Mouse (Mus musculus): ENCODE data around the gene Mks1. TPM values are rescaled to one million over a fixed set of nuclear protein-coding genes. Genes with fewer than 3 reads are reported as not detected.
A peak's percentile ranks its signal among the peaks of the same experiment; 100 is the strongest.

Gene Mks1
- total and polyA plus RNA-seq, 2 experiments from 2014 or later: 10.5 to 16.0 TPM

DNA sequence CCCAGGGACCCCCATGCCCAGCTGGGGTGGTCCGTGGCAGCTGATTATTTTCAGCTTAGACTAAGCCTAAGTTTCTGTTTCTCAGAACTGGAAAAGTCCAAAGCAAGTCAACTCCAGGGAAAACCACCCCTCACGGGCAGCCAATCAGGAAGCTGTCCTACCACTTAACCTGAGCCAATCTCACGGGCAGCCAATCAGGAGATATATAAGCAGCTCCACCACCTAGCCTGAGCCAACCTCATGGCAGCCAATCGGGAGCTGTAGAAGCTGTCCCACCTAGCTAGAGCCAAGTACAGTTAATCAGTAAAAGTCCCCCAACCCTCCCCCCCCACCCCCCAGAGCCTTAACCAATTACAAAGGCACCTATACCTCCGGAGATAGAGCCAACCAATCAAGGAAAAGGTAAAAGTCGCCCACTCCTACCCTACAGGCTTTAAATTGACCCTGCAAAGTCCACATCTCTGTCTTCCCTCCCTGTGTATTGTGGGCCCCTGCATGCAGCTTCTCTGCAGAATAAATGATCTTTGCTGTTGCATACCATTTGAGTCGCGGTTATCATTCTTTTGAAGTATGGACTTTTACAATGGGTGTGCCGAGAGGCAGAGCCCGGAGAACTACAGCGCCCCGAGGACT lies 5.9 kb upstream of the Mks1 start:
- no peak for TF ChIP-seq CTCF (IDR thresholded peaks at IDR 0.05)
- no peak for DNase-seq (ENCODE audit: low spot score)
- no peak overlapping the region for H3K4me3 ChIP-seq (ENCODE audit: low read depth, low read length)
- no peak overlapping the region for H3K9ac ChIP-seq (replicated peaks; ENCODE audit: low read length, poor library complexity, severe bottlenecking)
- ATAC-seq (ENCODE audit: low FRiP score): no peak
- no peaks in the 10 kb centered on the region for H3K4me1 ChIP-seq (ENCODE audit: insufficient read depth, low read length)
- WGBS: 78% methylated on average over 12 of the region's 12 CpGs
- no peaks in the 10 kb centered on the region for H3K27me3 ChIP-seq (ENCODE audit: insufficient read depth, low read length)
- no peaks in the 10 kb centered on the region for H3K9me3 ChIP-seq (ENCODE audit: low read length)
- no peak overlapping the region for H3K27ac ChIP-seq (ENCODE audit: low read depth, low read length)
- H3K36me3 ChIP-seq (ENCODE audit: insufficient read depth, low read length): no peaks in the 10 kb centered on the region
- H3K4me2 ChIP-seq (ENCODE audit: low read depth, low read length, poor library complexity, severe bottlenecking): no peak overlapping the region

DNA sequence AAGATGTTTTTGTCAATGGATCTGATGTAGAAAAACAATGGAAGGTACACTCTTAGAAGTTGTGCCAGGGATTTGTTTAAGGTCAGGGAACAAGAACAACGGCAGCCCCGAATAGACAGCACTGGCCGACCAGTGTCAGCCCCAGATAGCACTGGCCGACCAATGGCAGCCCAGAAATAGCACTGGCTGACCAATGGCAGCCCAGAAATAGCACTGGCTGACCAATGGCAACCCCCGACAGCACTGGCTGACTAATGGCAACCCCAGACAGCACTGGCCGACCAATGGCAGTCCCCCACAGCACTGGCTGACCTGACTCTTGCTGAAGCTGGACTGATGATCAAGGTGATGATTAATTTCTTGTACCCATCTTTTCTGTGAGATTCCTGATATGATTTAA lies 5.1 kb upstream of the Mks1 start:
- H3K9ac ChIP-seq (replicated peaks; ENCODE audit: low read length, poor library complexity, severe bottlenecking): no peak overlapping the region
- no peak overlapping the region for H3K4me2 ChIP-seq (ENCODE audit: low read depth, low read length, poor library complexity, severe bottlenecking)
- no peaks in the 10 kb centered on the region for H3K27me3 ChIP-seq (ENCODE audit: insufficient read depth, low read length)
- H3K9me3 ChIP-seq (ENCODE audit: low read length): no peaks in the 10 kb centered on the region
- no peak for TF ChIP-seq CTCF (IDR thresholded peaks at IDR 0.05)
- H3K4me3 ChIP-seq (ENCODE audit: low read depth, low read length): no peak overlapping the region
- DNase-seq (ENCODE audit: low spot score) (no peak), ATAC-seq (ENCODE audit: low FRiP score) (no peak)
- no peaks in the 10 kb centered on the region for H3K36me3 ChIP-seq (ENCODE audit: insufficient read depth, low read length)
- H3K4me1 ChIP-seq (ENCODE audit: insufficient read depth, low read length): no peaks in the 10 kb centered on the region
- 66% methylated on average over 6 of the region's 6 CpGs for WGBS
- no peak overlapping the region for H3K27ac ChIP-seq (ENCODE audit: low read depth, low read length)

GRCm38 (mm10) chr11:87853597-87853954 lies 561 bp downstream of the Mks1 start:
- peak overlapping the region; percentile 76 for H3K4me2 ChIP-seq (ENCODE audit: low read depth, low read length, poor library complexity, severe bottlenecking)
- H3K36me3 ChIP-seq (ENCODE audit: insufficient read depth, low read length): peaks cover 11% of the 10 kb centered on the region; the same call in 1 of the 2 replicates
- peak overlapping the region; percentile 57 for H3K4me3 ChIP-seq (ENCODE audit: low read depth, low read length)
- TF ChIP-seq CTCF (IDR thresholded peaks at IDR 0.05): no peak
- peak overlapping the region; percentile 60 for H3K9ac ChIP-seq (replicated peaks; ENCODE audit: low read length, poor library complexity, severe bottlenecking)
- ATAC-seq (ENCODE audit: low FRiP score) (peak; percentile 49; the same call in 1 of the 2 replicates), DNase-seq (ENCODE audit: low spot score) (no peak)
- no peaks in the 10 kb centered on the region for H3K9me3 ChIP-seq (ENCODE audit: low read length)
- H3K27ac ChIP-seq (ENCODE audit: low read depth, low read length): peak overlapping the region; percentile 82
- H3K4me1 ChIP-seq (ENCODE audit: insufficient read depth, low read length): peaks cover 5% of the 10 kb centered on the region; the same call in 1 of the 2 replicates
- 28% methylated on average over 8 of the region's 8 CpGs for WGBS
- H3K27me3 ChIP-seq (ENCODE audit: insufficient read depth, low read length): no peaks in the 10 kb centered on the region

DNA sequence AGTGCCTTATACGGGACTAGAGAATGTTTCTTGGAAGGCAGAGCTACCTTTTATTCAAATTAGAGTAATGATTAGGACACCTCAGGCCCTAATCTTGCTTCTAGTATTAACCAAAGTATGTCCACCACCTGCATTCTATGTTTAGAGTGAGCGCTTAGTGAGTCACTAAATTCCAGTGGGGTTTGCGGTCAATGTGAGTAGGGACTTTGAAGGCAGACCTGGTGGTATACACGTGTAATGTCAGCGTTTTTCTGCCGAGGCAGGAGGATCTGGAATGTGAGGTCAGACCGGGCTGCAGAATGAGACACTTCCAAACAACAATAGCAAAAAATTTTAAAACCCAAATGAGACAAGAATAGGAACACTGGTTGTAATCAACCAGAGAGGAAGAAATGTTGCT lies 1.5 kb downstream of the Mks1 start:
- H3K4me1 ChIP-seq (ENCODE audit: insufficient read depth, low read length): peaks cover 5% of the 10 kb centered on the region; the same call in 1 of the 2 replicates
- H3K9me3 ChIP-seq (ENCODE audit: low read length): no peaks in the 10 kb centered on the region
- ATAC-seq (ENCODE audit: low FRiP score) (no peak), DNase-seq (ENCODE audit: low spot score) (no peak)
- H3K9ac ChIP-seq (replicated peaks; ENCODE audit: low read length, poor library complexity, severe bottlenecking): no peak overlapping the region
- WGBS: 93% methylated on average over 7 of the region's 7 CpGs
- peaks cover 11% of the 10 kb centered on the region; the same call in 1 of the 2 replicates for H3K36me3 ChIP-seq (ENCODE audit: insufficient read depth, low read length)
- TF ChIP-seq CTCF (IDR thresholded peaks at IDR 0.05): no peak
- no peak overlapping the region for H3K27ac ChIP-seq (ENCODE audit: low read depth, low read length)
- no peaks in the 10 kb centered on the region for H3K27me3 ChIP-seq (ENCODE audit: insufficient read depth, low read length)
- H3K4me3 ChIP-seq (ENCODE audit: low read depth, low read length): no peak overlapping the region
- no peak overlapping the region for H3K4me2 ChIP-seq (ENCODE audit: low read depth, low read length, poor library complexity, severe bottlenecking)

DNA sequence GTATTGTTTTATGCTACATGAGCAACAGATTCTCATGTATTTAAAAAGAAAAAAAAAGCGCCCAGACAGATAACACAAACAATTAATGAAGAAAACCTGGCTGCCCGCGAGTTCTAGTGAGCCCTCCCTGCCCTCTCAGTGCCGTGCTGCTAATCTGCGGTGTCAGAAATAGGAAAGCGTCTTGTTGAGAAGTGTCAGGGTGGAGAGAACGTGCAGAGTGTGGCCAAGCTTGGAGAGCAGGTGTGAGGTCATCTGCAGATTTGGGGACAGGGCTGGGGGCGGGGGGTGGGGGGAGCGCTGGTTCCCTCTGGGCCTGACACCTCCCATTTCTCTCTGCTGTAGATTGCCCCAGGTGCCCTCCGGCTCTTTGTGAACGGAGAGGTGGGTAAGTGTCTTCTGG lies 6.3 kb downstream of the Mks1 start:
- H3K27ac ChIP-seq (ENCODE audit: low read depth, low read length): no peak overlapping the region
- H3K4me2 ChIP-seq (ENCODE audit: low read depth, low read length, poor library complexity, severe bottlenecking): no peak overlapping the region
- no peaks in the 10 kb centered on the region for H3K27me3 ChIP-seq (ENCODE audit: insufficient read depth, low read length)
- peaks cover 23% of the 10 kb centered on the region for H3K36me3 ChIP-seq (ENCODE audit: insufficient read depth, low read length)
- WGBS: 93% methylated on average over 11 of the region's 11 CpGs
- no peak overlapping the region for H3K9ac ChIP-seq (replicated peaks; ENCODE audit: low read length, poor library complexity, severe bottlenecking)
- ATAC-seq (ENCODE audit: low FRiP score) (no peak), DNase-seq (ENCODE audit: low spot score) (no peak)
- no peaks in the 10 kb centered on the region for H3K4me1 ChIP-seq (ENCODE audit: insufficient read depth, low read length)
- no peak overlapping the region for H3K4me3 ChIP-seq (ENCODE audit: low read depth, low read length)
- no peaks in the 10 kb centered on the region for H3K9me3 ChIP-seq (ENCODE audit: low read length)
- no peak for TF ChIP-seq CTCF (IDR thresholded peaks at IDR 0.05)

DNA sequence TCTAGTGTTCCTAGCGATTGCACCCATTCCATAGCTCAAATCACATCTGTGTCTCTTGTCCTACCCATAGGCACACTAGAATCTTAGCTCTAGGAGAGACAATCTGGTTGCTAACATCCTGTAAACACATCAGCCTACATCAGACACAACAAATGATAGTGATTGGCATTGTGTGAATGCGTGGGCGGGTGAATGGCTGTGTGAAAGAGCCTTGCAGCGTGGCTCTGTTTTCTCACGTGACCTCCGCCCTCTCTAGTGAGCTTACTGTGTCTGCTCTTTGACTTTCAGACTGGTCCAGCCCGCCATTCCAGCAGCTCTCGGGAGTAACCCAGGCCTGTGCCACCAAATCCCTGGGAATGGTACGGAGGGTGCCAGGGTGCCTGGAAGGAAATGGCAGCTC lies 7.4 kb downstream of the Mks1 start:
- DNase-seq (ENCODE audit: low spot score) (no peak), ATAC-seq (ENCODE audit: low FRiP score) (no peak)
- Histone ChIP-seq H3K4me2 (ENCODE audit: low read depth, low read length, poor library complexity, severe bottlenecking) (no peak overlapping the region), H3K27me3 (ENCODE audit: insufficient read depth, low read length) (no peaks in the 10 kb centered on the region), H3K4me3 (ENCODE audit: low read depth, low read length) (no peak overlapping the region), H3K9me3 (ENCODE audit: low read length) (no peaks in the 10 kb centered on the region), H3K27ac (ENCODE audit: low read depth, low read length) (no peak overlapping the region), H3K36me3 (ENCODE audit: insufficient read depth, low read length) (peaks cover 23% of the 10 kb centered on the region), H3K9ac (replicated peaks; ENCODE audit: low read length, poor library complexity, severe bottlenecking) (no peak overlapping the region), H3K4me1 (ENCODE audit: insufficient read depth, low read length) (no peaks in the 10 kb centered on the region)
- no peak for TF ChIP-seq CTCF (IDR thresholded peaks at IDR 0.05)
- 79% methylated on average over 9 of the region's 9 CpGs for WGBS

Measured in midbrain, postnatal 0 days (tissue).